Mouse (Mus musculus): ENCODE data around the gene Csmd2. TPM values are rescaled to one million over a fixed set of nuclear protein-coding genes. Genes with fewer than 3 reads are reported as not detected.

Gene Csmd2
- polyA plus RNA-seq, 2 experiments, result 0.22 to 0.33 TPM

GRCm38 (mm10) chr4:128304049-128304448 is 316.4 kb downstream of the Csmd2 start:
- H3K9ac ChIP-seq (ENCODE audit: low read depth, low read length, severe bottlenecking), result no peak overlapping the region
- DNase-seq (ENCODE audit: low spot score) (no peak), ATAC-seq (ENCODE audit: low FRiP score, low read depth) (no peak)
- H3K4me3 ChIP-seq (replicated peaks; ENCODE audit: low read length), result no peak overlapping the region
- no peak overlapping the region for H3K27ac ChIP-seq (replicated peaks; ENCODE audit: low read depth, low read length)
- H3K36me3 ChIP-seq (ENCODE audit: control insufficient read depth, insufficient read depth, low read length), result no peaks in the 10 kb centered on the region
- no peaks in the 10 kb centered on the region for H3K9me3 ChIP-seq (ENCODE audit: control insufficient read depth, low read length)
- H3K4me2 ChIP-seq (replicated peaks; ENCODE audit: low read depth, low read length, severe bottlenecking), result no peak overlapping the region
- no peak for TF ChIP-seq POLR2A (IDR thresholded peaks at IDR 0.05; ENCODE audit: borderline replicate concordance, extremely low read depth, insufficient read depth, insufficient read length)
- H3K27me3 ChIP-seq (ENCODE audit: control insufficient read depth, insufficient read depth, low read length), result no peaks in the 10 kb centered on the region
- WGBS, result 86% methylated on average over 8 of the region's 8 CpGs
- no peaks in the 10 kb centered on the region for H3K4me1 ChIP-seq (ENCODE audit: control insufficient read depth, insufficient read depth, low read length)

DNA sequence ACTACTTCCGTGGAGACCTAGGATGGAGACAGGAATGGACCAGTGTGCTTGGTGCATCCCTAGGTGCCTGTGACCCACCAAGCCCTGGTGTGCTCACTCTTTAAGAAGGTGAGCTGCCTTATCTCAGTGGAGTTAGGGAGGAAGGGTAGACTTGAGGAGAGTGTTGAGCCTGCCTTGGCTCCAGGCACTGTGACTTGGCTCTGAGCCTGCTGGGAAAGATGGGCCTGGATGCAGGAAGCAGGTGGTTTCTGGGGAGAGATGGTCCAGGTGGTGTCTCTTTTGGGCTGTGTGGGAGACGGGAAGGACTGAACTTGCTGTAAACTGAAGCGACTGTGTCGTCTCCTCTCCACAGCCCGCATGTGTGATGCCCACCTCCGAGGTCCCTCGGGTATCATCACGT is 318.4 kb downstream of the Csmd2 start:
- 88% methylated on average over 8 of the region's 8 CpGs for WGBS
- H3K4me1 ChIP-seq (ENCODE audit: control insufficient read depth, insufficient read depth, low read length), result no peaks in the 10 kb centered on the region
- DNase-seq (ENCODE audit: low spot score) (no peak), ATAC-seq (ENCODE audit: low FRiP score, low read depth) (no peak)
- no peaks in the 10 kb centered on the region for H3K36me3 ChIP-seq (ENCODE audit: control insufficient read depth, insufficient read depth, low read length)
- no peaks in the 10 kb centered on the region for H3K9me3 ChIP-seq (ENCODE audit: control insufficient read depth, low read length)
- no peak overlapping the region for H3K4me3 ChIP-seq (replicated peaks; ENCODE audit: low read length)
- no peak for TF ChIP-seq POLR2A (IDR thresholded peaks at IDR 0.05; ENCODE audit: borderline replicate concordance, extremely low read depth, insufficient read depth, insufficient read length)
- no peak overlapping the region for H3K27ac ChIP-seq (replicated peaks; ENCODE audit: low read depth, low read length)
- H3K27me3 ChIP-seq (ENCODE audit: control insufficient read depth, insufficient read depth, low read length), result no peaks in the 10 kb centered on the region
- H3K9ac ChIP-seq (ENCODE audit: low read depth, low read length, severe bottlenecking), result no peak overlapping the region
- H3K4me2 ChIP-seq (replicated peaks; ENCODE audit: low read depth, low read length, severe bottlenecking), result no peak overlapping the region

- TF ChIP-seq POLR2A (IDR thresholded peaks at IDR 0.05; ENCODE audit: borderline replicate concordance, extremely low read depth, insufficient read depth, insufficient read length), result no peak
- 61% methylated on average over 5 of the region's 5 CpGs for WGBS
- Histone ChIP-seq H3K27me3 (ENCODE audit: control insufficient read depth, insufficient read depth, low read length) (no peaks in the 10 kb centered on the region), H3K36me3 (ENCODE audit: control insufficient read depth, insufficient read depth, low read length) (no peaks in the 10 kb centered on the region), H3K27ac (replicated peaks; ENCODE audit: low read depth, low read length) (no peak overlapping the region), H3K4me1 (ENCODE audit: control insufficient read depth, insufficient read depth, low read length) (no peaks in the 10 kb centered on the region), H3K4me3 (replicated peaks; ENCODE audit: low read length) (no peak overlapping the region), H3K4me2 (replicated peaks; ENCODE audit: low read depth, low read length, severe bottlenecking) (no peak overlapping the region), H3K9ac (ENCODE audit: low read depth, low read length, severe bottlenecking) (no peak overlapping the region), H3K9me3 (ENCODE audit: control insufficient read depth, low read length) (no peaks in the 10 kb centered on the region)
- DNase-seq (ENCODE audit: low spot score) (no peak), ATAC-seq (ENCODE audit: low FRiP score, low read depth) (no peak)
Measured at GRCm38 (mm10) chr4:128315328-128315727, 327.7 kb downstream of the Csmd2 start.

DNA sequence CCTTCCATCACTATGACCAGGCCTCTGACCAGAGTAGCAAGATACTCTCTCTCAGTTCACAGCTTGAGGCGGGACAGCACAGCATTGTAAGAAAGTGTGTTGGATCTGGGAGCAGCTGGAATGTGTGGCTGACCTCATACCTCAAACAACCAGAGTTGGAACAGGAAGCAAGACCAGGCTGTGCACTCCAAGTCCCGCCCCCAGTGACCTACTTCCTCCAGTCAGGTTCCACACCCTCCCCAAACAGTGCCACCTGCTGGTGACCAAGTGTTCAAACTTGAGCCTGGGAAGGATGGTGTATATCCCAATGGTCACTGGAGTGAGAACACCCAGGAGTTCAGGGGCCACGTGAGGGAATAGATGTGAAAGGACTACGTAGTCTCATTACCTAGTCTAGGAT is 330.3 kb downstream of the Csmd2 start:
- ATAC-seq (ENCODE audit: low FRiP score, low read depth), result no peak
- 96% methylated on average over 4 of the region's 4 CpGs for WGBS

DNA sequence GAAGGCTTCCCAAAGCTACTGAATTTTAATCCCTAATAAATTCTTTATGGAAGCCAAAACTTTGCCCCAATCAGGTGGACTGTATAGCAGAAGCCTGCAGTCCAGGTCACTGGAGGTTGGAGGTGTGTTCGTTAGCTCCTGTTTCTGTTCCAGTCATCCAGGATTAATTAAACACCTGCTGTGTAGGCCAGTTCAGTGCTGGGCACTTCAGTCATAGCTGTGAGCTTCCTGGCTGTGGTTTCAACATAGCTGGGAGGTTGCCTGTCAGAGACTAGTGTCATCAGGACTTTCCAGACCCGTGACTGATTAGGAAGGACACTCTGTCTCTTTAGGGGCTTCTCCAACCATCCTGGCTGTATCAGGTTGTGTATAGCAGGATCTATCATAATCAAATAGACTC is 337.9 kb downstream of the Csmd2 start:
- Histone ChIP-seq H3K9ac (ENCODE audit: low read depth, low read length, severe bottlenecking) (no peak overlapping the region), H3K4me2 (replicated peaks; ENCODE audit: low read depth, low read length, severe bottlenecking) (no peak overlapping the region), H3K36me3 (ENCODE audit: control insufficient read depth, insufficient read depth, low read length) (no peaks in the 10 kb centered on the region), H3K9me3 (ENCODE audit: control insufficient read depth, low read length) (no peaks in the 10 kb centered on the region), H3K27ac (replicated peaks; ENCODE audit: low read depth, low read length) (no peak overlapping the region), H3K27me3 (ENCODE audit: control insufficient read depth, insufficient read depth, low read length) (no peaks in the 10 kb centered on the region), H3K4me3 (replicated peaks; ENCODE audit: low read length) (no peak overlapping the region), H3K4me1 (ENCODE audit: control insufficient read depth, insufficient read depth, low read length) (no peaks in the 10 kb centered on the region)
- no peak for TF ChIP-seq POLR2A (IDR thresholded peaks at IDR 0.05; ENCODE audit: borderline replicate concordance, extremely low read depth, insufficient read depth, insufficient read length)
- ATAC-seq (ENCODE audit: low FRiP score, low read depth) (no peak), DNase-seq (ENCODE audit: low spot score) (no peak)
- whole genome bisulfite sequencing, result 47% methylated on average over 2 of the region's 2 CpGs

More for the DNA sequence above, 330.3 kb downstream of the Csmd2 start:
- no peaks in the 10 kb centered on the region for H3K4me1 ChIP-seq (ENCODE audit: control insufficient read depth, insufficient read depth, low read length)
- TF ChIP-seq POLR2A (IDR thresholded peaks at IDR 0.05; ENCODE audit: borderline replicate concordance, extremely low read depth, insufficient read depth, insufficient read length), result no peak
- H3K4me3 ChIP-seq (replicated peaks; ENCODE audit: low read length), result no peak overlapping the region
- H3K36me3 ChIP-seq (ENCODE audit: control insufficient read depth, insufficient read depth, low read length), result no peaks in the 10 kb centered on the region
- no peak overlapping the region for H3K27ac ChIP-seq (replicated peaks; ENCODE audit: low read depth, low read length)
- no peaks in the 10 kb centered on the region for H3K27me3 ChIP-seq (ENCODE audit: control insufficient read depth, insufficient read depth, low read length)
- H3K4me2 ChIP-seq (replicated peaks; ENCODE audit: low read depth, low read length, severe bottlenecking), result no peak overlapping the region
- no peak for DNase-seq (ENCODE audit: low spot score)
- H3K9me3 ChIP-seq (ENCODE audit: control insufficient read depth, low read length), result no peaks in the 10 kb centered on the region
- H3K9ac ChIP-seq (ENCODE audit: low read depth, low read length, severe bottlenecking), result no peak overlapping the region

DNA sequence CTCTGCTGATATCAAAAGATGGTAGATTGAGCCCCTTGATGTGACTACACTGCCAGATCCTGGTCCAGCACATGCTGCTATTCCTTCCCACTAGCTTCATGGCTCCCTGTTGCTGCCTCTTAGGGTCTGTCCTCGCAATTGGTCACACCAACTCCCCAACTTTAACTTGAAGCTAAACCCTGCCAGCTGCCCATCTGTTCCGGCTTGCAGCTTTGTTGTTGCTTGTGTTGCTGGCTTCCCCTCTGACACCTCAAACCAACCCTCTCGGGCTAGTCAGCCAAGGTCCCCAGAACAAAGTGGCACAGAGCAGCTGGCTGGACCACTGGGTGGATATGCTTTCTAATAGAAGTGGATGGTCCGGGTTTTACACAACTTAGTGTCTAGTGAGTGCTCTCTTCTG is 339.1 kb downstream of the Csmd2 start:
- Histone ChIP-seq H3K27me3 (ENCODE audit: control insufficient read depth, insufficient read depth, low read length) (no peaks in the 10 kb centered on the region), H3K4me1 (ENCODE audit: control insufficient read depth, insufficient read depth, low read length) (no peaks in the 10 kb centered on the region), H3K4me3 (replicated peaks; ENCODE audit: low read length) (no peak overlapping the region), H3K36me3 (ENCODE audit: control insufficient read depth, insufficient read depth, low read length) (no peaks in the 10 kb centered on the region), H3K9me3 (ENCODE audit: control insufficient read depth, low read length) (no peaks in the 10 kb centered on the region), H3K27ac (replicated peaks; ENCODE audit: low read depth, low read length) (no peak overlapping the region), H3K9ac (ENCODE audit: low read depth, low read length, severe bottlenecking) (no peak overlapping the region), H3K4me2 (replicated peaks; ENCODE audit: low read depth, low read length, severe bottlenecking) (no peak overlapping the region)
- DNase-seq (ENCODE audit: low spot score) (no peak), ATAC-seq (ENCODE audit: low FRiP score, low read depth) (no peak)
- no peak for TF ChIP-seq POLR2A (IDR thresholded peaks at IDR 0.05; ENCODE audit: borderline replicate concordance, extremely low read depth, insufficient read depth, insufficient read length)
- WGBS, result 65% methylated on average over 4 of the region's 4 CpGs

Data from limb, embryonic 14.5 days (tissue).